Mouse (Mus musculus): Measurements from ENCODE around the gene Gm17364. TPM values are rescaled to one million over a fixed set of nuclear protein-coding genes. Genes with fewer than 3 reads are reported as not detected.
"Not testable (repeated sequence)": the region's sequence is repeated elsewhere in the genome, so short reads cannot be mapped to it uniquely, and the experiment has no call there.

Gm17364 gene
- total and polyA plus RNA-seq, 2 experiments from 2014 or later, result not detected

DNA sequence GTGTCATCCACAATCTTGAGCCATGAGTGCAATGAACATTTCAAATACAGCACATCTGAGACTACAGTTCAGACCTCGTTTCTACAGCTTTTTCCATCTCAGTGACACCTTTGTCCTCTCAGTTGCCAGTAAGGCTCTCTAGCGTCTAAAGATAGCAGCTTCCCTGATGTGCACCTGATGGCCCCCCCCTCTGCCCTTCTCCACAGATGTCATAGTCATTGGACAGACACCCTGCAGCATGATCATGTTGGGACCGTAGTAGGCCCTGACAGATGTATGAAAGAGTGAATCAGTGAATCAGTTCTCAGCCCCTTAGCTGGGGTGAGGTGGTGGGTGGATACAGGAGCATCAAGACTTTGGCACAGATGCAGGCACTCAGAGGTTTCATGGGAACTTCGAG is 15.9 kb downstream of the Gm17364 start:
- no peak for DNase-seq (ENCODE audit: low spot score)
- no peak overlapping the region for H3K4me2 ChIP-seq (ENCODE audit: low read depth, low read length, poor library complexity, severe bottlenecking)
- 81% methylated on average over 4 of the region's 4 CpGs for WGBS

GRCm38 (mm10) chr13:41256962-41257361 is 16.8 kb downstream of the Gm17364 start:
- H3K36me3 ChIP-seq (ENCODE audit: insufficient read depth, low read length), result no peaks in the 10 kb centered on the region
- H3K9me3 ChIP-seq (ENCODE audit: low read length), result no peaks in the 10 kb centered on the region
- H3K4me2 ChIP-seq (ENCODE audit: low read depth, low read length, poor library complexity, severe bottlenecking), result no peak overlapping the region
- no peak overlapping the region for H3K27ac ChIP-seq (ENCODE audit: low read depth, low read length)
- ATAC-seq (ENCODE audit: low FRiP score) (no peak), DNase-seq (ENCODE audit: low spot score) (no peak)
- no peak for TF ChIP-seq CTCF (IDR thresholded peaks at IDR 0.05)
- no peaks in the 10 kb centered on the region for H3K4me1 ChIP-seq (ENCODE audit: insufficient read depth, low read length)
- H3K4me3 ChIP-seq (ENCODE audit: low read depth, low read length), result no peak overlapping the region
- WGBS, result 92% methylated on average over 3 of the region's 3 CpGs
- H3K27me3 ChIP-seq (ENCODE audit: insufficient read depth, low read length), result no peaks in the 10 kb centered on the region
- no peak overlapping the region for H3K9ac ChIP-seq (replicated peaks; ENCODE audit: low read length, poor library complexity, severe bottlenecking)

More for the DNA sequence above, 15.9 kb downstream of the Gm17364 start:
- no peaks in the 10 kb centered on the region for H3K36me3 ChIP-seq (ENCODE audit: insufficient read depth, low read length)
- H3K4me1 ChIP-seq (ENCODE audit: insufficient read depth, low read length), result no peaks in the 10 kb centered on the region
- H3K9ac ChIP-seq (replicated peaks; ENCODE audit: low read length, poor library complexity, severe bottlenecking), result no peak overlapping the region
- H3K27me3 ChIP-seq (ENCODE audit: insufficient read depth, low read length), result no peaks in the 10 kb centered on the region
- ATAC-seq (ENCODE audit: low FRiP score), result no peak
- no peak overlapping the region for H3K27ac ChIP-seq (ENCODE audit: low read depth, low read length)
- no peak overlapping the region for H3K4me3 ChIP-seq (ENCODE audit: low read depth, low read length)
- no peaks in the 10 kb centered on the region for H3K9me3 ChIP-seq (ENCODE audit: low read length)
- TF ChIP-seq CTCF (IDR thresholded peaks at IDR 0.05), result no peak

DNA sequence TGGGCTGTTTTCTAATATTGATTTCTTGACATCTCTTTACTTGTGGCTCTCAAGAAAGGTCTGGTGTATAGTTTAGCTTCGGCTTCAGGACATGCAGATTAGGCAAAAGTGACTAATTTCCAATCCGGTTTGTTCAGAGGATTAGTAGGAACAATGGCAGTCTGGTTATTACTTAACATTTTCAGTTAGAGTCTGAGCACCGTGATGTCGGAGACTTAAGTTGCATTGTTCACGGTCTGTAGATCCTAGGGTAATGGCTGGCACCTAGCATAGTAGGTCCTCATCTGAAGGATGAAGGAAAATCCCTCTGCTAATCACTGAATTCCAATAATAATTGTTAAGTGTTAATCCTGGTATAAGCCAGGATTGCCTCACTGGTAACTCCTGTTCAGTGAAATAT is 17.7 kb downstream of the Gm17364 start:
- H3K27ac ChIP-seq (ENCODE audit: low read depth, low read length), result no peak overlapping the region
- H3K4me2 ChIP-seq (ENCODE audit: low read depth, low read length, poor library complexity, severe bottlenecking), result no peak overlapping the region
- H3K9ac ChIP-seq (replicated peaks; ENCODE audit: low read length, poor library complexity, severe bottlenecking), result no peak overlapping the region
- no peaks in the 10 kb centered on the region for H3K36me3 ChIP-seq (ENCODE audit: insufficient read depth, low read length)
- H3K4me3 ChIP-seq (ENCODE audit: low read depth, low read length), result no peak overlapping the region
- DNase-seq (ENCODE audit: low spot score), result no peak
- no peaks in the 10 kb centered on the region for H3K9me3 ChIP-seq (ENCODE audit: low read length)
- no peaks in the 10 kb centered on the region; the same call in 1 of the 2 replicates for H3K4me1 ChIP-seq (ENCODE audit: insufficient read depth, low read length)
- ATAC-seq (ENCODE audit: low FRiP score), result no peak
- H3K27me3 ChIP-seq (ENCODE audit: insufficient read depth, low read length), result no peaks in the 10 kb centered on the region
- WGBS, result 51% methylated on average over 5 of the region's 5 CpGs
- TF ChIP-seq CTCF (IDR thresholded peaks at IDR 0.05), result no peak

GRCm38 (mm10) chr13:41252736-41253135 is 21.0 kb downstream of the Gm17364 start:
- Histone ChIP-seq H3K27me3 (ENCODE audit: insufficient read depth, low read length) (no peaks in the 10 kb centered on the region), H3K36me3 (ENCODE audit: insufficient read depth, low read length) (no peaks in the 10 kb centered on the region), H3K9ac (replicated peaks; ENCODE audit: low read length, poor library complexity, severe bottlenecking) (no peak overlapping the region), H3K4me2 (ENCODE audit: low read depth, low read length, poor library complexity, severe bottlenecking) (no peak overlapping the region), H3K4me1 (ENCODE audit: insufficient read depth, low read length) (no peaks in the 10 kb centered on the region; the same call in 1 of the 2 replicates), H3K9me3 (ENCODE audit: low read length) (no peaks in the 10 kb centered on the region), H3K27ac (ENCODE audit: low read depth, low read length) (no peak overlapping the region), H3K4me3 (ENCODE audit: low read depth, low read length) (no peak overlapping the region)
- TF ChIP-seq CTCF (IDR thresholded peaks at IDR 0.05), result no peak
- ATAC-seq (ENCODE audit: low FRiP score) (no peak), DNase-seq (ENCODE audit: low spot score) (no peak)
- 94% methylated on average over 7 of the region's 7 CpGs for WGBS

- Histone ChIP-seq H3K27me3 (ENCODE audit: insufficient read depth, low read length) (no peaks in the 10 kb centered on the region), H3K36me3 (ENCODE audit: insufficient read depth, low read length) (no peaks in the 10 kb centered on the region), H3K27ac (ENCODE audit: low read depth, low read length) (no peak overlapping the region), H3K4me3 (ENCODE audit: low read depth, low read length) (no peak overlapping the region), H3K9me3 (ENCODE audit: low read length) (no peaks in the 10 kb centered on the region), H3K4me1 (ENCODE audit: insufficient read depth, low read length) (no peaks in the 10 kb centered on the region; the same call in 1 of the 2 replicates), H3K4me2 (ENCODE audit: low read depth, low read length, poor library complexity, severe bottlenecking) (no peak overlapping the region), H3K9ac (replicated peaks; ENCODE audit: low read length, poor library complexity, severe bottlenecking) (no peak overlapping the region)
- WGBS, result 86% methylated on average over 6 of the region's 6 CpGs
- no peak for TF ChIP-seq CTCF (IDR thresholded peaks at IDR 0.05)
- no peak for ATAC-seq (ENCODE audit: low FRiP score)
- no peak for DNase-seq (ENCODE audit: low spot score)
These were observed 21.6 kb downstream of the Gm17364 start for GRCm38 (mm10) chr13:41252141-41252540.

DNA sequence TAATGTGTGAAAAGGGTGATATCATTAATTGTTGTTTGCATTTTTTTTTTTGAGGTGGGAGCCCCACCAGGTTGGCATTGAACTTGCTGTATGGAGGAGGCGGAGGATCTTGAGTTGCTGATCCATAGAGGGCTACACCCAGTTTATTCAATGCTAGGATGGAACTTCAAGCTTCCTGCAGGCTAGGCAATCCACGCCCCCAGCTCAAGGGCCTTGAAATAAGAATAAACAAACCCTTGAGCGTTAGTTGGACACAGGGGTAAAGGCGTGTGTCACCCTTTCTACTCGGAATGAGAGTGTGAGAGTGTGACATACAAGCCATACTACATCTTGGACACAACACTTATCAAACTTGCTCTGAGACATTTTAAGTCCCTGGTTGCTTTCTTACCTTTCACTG is 22.1 kb downstream of the Gm17364 start:
- no peak for TF ChIP-seq CTCF (IDR thresholded peaks at IDR 0.05)
- H3K4me2 ChIP-seq (ENCODE audit: low read depth, low read length, poor library complexity, severe bottlenecking), result no peak overlapping the region
- no peak overlapping the region for H3K27ac ChIP-seq (ENCODE audit: low read depth, low read length)
- ATAC-seq (ENCODE audit: low FRiP score) (no peak), DNase-seq (ENCODE audit: low spot score) (no peak)
- 83% methylated on average over 5 of the region's 5 CpGs for WGBS
- no peaks in the 10 kb centered on the region; the same call in 1 of the 2 replicates for H3K4me1 ChIP-seq (ENCODE audit: insufficient read depth, low read length)
- H3K36me3 ChIP-seq (ENCODE audit: insufficient read depth, low read length), result no peaks in the 10 kb centered on the region
- H3K9me3 ChIP-seq (ENCODE audit: low read length), result no peaks in the 10 kb centered on the region
- H3K9ac ChIP-seq (replicated peaks; ENCODE audit: low read length, poor library complexity, severe bottlenecking), result no peak overlapping the region
- no peak overlapping the region for H3K4me3 ChIP-seq (ENCODE audit: low read depth, low read length)
- no peaks in the 10 kb centered on the region for H3K27me3 ChIP-seq (ENCODE audit: insufficient read depth, low read length)

GRCm38 (mm10) chr13:41251232-41251631 is 22.5 kb downstream of the Gm17364 start:
- H3K9me3 ChIP-seq (ENCODE audit: low read length); DNase-seq (ENCODE audit: low spot score); H3K4me1 ChIP-seq (ENCODE audit: insufficient read depth, low read length); H3K27ac ChIP-seq (ENCODE audit: low read depth, low read length); H3K27me3 ChIP-seq (ENCODE audit: insufficient read depth, low read length); H3K9ac ChIP-seq (replicated peaks; ENCODE audit: low read length, poor library complexity, severe bottlenecking); ATAC-seq (ENCODE audit: low FRiP score); H3K36me3 ChIP-seq (ENCODE audit: insufficient read depth, low read length): not testable (repeated sequence)
- Histone ChIP-seq H3K4me2 (ENCODE audit: low read depth, low read length, poor library complexity, severe bottlenecking) (peak overlapping the region; percentile 53), H3K4me3 (ENCODE audit: low read depth, low read length) (peak overlapping the region; percentile 55; the same call in 1 of the 2 replicates)
- WGBS, result 91% methylated on average over 5 of the region's 5 CpGs

Data from midbrain, postnatal 0 days (tissue).